Mouse (Mus musculus) right cerebral cortex, postnatal 10 days (tissue): ENCODE results near the gene Pdp2.
"Not testable (repeated sequence)": the region's sequence is repeated elsewhere in the genome, so short reads cannot be mapped to it uniquely, and the experiment has no call there.

Experiments
- DNase-seq, 2 experiments: peaks; one replicate each; pipeline ENCODE4 v3.0.0; 2021; ENCODE audit warnings: low spot score in 2 of 2

Gene Pdp2

GRCm38 (mm10) chr8:104591133-104591834 is at the start of gene Pdp2:
Gene Pdp2 (plus strand): TSS chr8:104591451.
- peak; percentile 95 for DNase-seq

DNA sequence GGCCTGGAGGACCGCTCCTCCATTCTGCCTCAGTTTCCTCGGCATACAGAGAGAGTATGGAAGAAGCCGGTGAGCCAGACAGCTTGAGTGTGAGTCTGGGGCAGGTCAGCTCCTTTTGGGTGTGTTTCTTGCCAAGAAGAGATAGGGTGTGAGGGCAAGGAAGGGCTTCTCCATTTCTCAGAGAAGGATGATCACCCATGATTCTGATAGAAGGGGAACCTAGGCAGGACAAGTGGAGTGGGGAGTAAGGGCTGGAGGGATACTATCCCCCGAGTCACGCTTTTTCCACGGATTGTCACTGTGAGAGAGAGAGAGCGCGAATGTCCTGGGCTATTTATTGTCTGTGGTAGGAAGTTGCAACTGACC is 49.8 kb upstream of the Pdp2 start:
- no peak for DNase-seq

GRCm38 (mm10) chr8:104542160-104542559 is 49.1 kb upstream of the Pdp2 start:
- DNase-seq = peak; percentile 74 to 86

DNA sequence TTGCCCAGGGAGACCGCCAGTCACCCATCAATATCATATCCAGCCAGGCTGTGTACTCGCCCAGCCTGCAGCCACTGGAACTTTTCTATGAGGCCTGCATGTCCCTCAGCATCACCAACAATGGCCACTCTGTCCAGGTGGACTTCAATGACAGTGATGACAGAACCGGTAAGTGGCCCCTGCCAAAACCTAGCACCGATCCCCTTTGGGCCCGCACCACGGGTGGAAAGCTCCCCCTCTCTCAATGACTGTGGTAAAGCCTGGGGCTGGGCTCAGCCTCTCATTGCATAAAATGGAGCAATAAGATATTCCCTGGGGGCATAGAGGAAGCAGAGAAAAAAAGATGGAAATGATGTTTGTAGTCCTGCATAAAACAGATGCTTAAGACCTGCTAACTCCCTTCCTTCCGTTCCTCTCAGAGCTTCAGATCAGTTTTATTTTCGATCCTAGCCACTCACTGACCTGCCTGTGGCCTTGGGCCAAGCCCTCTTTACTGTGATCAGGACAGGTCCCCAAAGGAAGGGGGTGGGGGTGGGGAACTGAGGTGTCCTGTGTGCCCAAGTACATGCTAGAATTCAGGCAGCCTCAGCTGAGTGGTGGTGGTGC is 47.7 kb upstream of the Pdp2 start:
- DNase-seq = no peak

- DNase-seq = no peak
Observed at GRCm38 (mm10) chr8:104555191-104555590, 36.1 kb upstream of the Pdp2 start.

- DNase-seq = no peak
Observed at GRCm38 (mm10) chr8:104557226-104557625, 34.0 kb upstream of the Pdp2 start.

DNA sequence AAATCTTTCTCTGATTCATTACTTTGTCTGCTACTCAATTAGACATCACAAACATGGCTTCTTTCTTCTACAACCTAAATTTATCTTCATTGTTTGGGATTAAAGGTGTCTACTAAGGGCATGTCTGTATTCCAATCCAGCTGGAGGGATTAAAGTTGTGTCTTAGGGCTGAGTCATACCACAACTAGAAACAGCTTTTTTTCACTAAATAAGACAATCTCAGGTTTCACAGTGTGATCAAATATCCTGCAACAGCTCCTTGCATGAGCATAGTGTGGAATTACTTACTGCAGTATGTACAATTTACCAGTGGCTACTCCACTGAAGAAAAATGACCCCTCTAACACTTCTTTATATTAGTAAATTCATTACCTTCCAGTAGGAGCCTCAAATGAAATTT is 30.5 kb upstream of the Pdp2 start:
- no peak for DNase-seq

DNA sequence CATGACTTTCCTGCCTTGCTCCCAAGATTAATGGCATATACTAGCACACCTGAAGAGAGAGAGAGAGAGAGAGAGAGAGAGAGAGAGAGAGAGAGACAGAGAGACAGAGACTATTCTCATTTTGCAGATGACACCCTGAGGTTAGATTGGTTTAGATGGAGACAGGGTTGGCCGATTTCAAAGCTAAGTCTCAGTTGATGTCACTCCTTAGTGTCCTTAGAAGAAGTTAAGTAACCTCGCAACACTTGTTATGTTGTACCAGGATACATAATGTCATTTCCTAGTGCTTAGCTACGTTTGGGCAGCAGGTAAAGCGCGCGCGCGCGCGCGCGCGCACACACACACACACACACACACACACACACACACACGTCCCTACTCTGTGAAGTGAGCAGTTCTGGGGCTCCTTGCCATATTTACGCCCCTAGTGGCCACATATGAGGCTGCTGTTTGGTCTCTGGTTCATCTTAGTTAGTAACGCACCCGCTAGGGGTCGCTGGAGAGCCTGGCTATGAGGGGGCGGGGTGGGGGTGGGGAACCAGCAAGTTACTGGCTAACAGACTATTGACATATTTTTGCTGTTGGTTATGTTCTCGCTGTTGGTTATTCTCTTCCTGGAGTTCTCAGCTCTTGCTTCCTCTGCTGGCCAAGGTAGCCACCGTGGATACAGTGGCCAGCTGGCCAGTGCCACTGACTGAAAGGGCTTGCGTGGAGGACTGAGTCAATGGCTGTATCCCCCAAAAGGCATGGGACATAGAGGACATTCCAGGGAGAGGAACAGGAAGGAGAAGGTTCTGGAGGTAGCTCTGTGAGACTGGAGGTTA is 26.4 kb upstream of the Pdp2 start:
- DNase-seq = peak; percentile 85 to 87

GRCm38 (mm10) chr8:104565457-104565798 is 25.8 kb upstream of the Pdp2 start:
- peak in 1 of 2 experiments; percentile 18 for DNase-seq

GRCm38 (mm10) chr8:104569559-104569958 is 21.7 kb upstream of the Pdp2 start:
- DNase-seq = no peak

DNA sequence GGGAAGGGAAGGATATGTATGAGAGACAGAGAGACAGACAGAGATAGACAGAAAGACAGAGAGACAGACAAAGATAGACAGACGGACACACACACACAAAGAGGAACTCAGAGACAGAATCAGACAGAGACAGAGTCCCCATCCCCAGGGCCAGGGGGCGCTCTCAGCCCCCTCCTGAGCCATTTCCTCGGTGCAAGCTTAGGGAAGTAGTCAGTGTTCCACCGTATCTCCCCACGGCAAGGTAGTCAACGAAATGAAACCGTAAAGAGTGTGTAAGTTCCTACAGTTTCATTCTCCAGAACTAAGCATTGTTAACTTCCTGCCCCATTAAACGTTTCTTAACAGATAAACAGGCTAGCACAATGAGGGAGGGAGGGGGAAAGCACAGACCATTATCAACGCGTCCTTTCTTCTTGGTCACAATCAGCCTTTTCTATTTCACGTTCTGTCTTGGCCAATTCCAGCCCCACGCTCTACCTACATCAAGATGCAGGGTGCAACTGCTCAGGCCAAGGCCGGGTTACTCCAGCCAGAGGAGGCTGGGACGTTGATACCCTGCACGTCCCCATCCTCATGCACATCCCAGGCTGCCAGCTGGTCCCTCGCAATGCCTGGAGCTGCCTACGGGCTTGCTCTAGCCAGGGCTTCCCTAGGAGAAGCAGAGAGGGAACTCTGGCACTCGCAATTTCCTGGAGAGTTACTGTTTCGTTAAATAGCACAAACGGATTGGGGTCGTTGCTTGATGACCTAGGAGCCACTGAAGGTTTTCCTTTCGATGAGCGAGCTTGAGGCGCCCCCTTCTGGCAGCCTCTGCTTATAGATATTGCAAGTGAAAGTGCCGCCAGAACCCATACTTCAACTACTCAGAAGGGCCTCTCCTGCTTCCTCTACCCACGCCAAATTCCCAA is 20.6 kb upstream of the Pdp2 start:
- DNase-seq = peak; percentile 75 to 88

- DNase-seq = no peak
Observed at GRCm38 (mm10) chr8:104576820-104577219, 14.4 kb upstream of the Pdp2 start.

GRCm38 (mm10) chr8:104577606-104578005 is 13.6 kb upstream of the Pdp2 start:
- not testable (repeated sequence) for DNase-seq

GRCm38 (mm10) chr8:104584522-104584921 is 6.7 kb upstream of the Pdp2 start:
- DNase-seq = no peak

GRCm38 (mm10) chr8:104590284-104590683 is 967 bp upstream of the Pdp2 start:
- no peak for DNase-seq

GRCm38 (mm10) chr8:104591856-104592255 is 605 bp downstream of the Pdp2 start:
- no peak for DNase-seq

GRCm38 (mm10) chr8:104592566-104592965 is 1.3 kb downstream of the Pdp2 start:
- no peak for DNase-seq

- DNase-seq = no peak
Observed at GRCm38 (mm10) chr8:104593536-104594325, 2.5 kb downstream of the Pdp2 start.

DNA sequence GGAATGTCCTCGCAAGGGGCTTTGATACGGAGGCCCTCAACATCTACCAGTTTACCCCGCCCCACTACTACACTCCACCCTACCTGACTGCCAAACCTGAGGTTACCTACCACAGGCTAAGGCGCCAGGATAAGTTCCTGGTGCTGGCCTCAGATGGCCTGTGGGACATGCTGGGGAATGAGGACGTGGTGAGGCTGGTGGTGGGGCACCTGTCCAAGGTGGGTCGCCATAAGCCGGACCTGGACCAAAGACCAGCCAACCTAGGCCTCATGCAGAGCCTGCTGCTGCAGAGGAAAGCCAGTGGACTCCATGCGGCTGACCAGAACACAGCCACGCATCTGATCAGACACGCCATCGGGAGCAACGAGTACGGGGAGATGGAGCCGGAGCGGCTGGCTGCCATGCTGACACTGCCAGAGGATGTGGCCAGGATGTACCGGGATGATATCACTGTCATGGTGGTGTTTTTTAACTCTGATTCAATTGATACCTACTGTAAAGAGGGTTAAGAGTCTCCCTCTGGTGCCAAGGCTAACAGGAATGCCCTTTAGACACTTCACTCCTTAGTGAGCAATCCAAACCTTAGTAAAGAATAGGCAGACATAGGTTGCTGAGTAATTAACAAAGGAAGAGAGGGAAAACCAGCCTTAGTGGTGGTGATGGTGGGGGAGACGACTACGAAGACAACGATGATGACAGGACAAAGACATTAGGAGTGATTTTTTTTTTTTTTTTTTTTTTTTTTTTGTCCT is 3.5 kb downstream of the Pdp2 start:
- DNase-seq = no peak
